Mouse (Mus musculus): Measurements from ENCODE around the gene Btbd9. TPM values are rescaled to one million over a fixed set of nuclear protein-coding genes. Genes with fewer than 3 reads are reported as not detected.

The Btbd9 gene
- polyA plus RNA-seq, 1 experiment from 2014 or later, result 164 TPM

- no peaks in the 10 kb centered on the region for H3K9me3 ChIP-seq (replicated peaks; ENCODE audit: control insufficient read depth, low read length, poor library complexity, severe bottlenecking)
- no peaks in the 10 kb centered on the region for H3K27me3 ChIP-seq (ENCODE audit: control insufficient read depth, insufficient read depth, low read depth, low read length)
- H3K36me3 ChIP-seq (ENCODE audit: control insufficient read depth, insufficient read depth, low read length), result no peaks in the 10 kb centered on the region
- ATAC-seq, result no peak
- H3K9ac ChIP-seq (ENCODE audit: low read depth, low read length), result no peak overlapping the region
- no peak overlapping the region for H3K4me3 ChIP-seq (ENCODE audit: low read depth, low read length)
- WGBS, result 56% methylated on average over 2 of the region's 2 CpGs
- H3K4me1 ChIP-seq (ENCODE audit: control insufficient read depth, insufficient read depth, low read length), result peaks cover 16% of the 10 kb centered on the region
- H3K4me2 ChIP-seq (ENCODE audit: low read length), result no peak overlapping the region
- no peak overlapping the region for H3K27ac ChIP-seq (ENCODE audit: low read length)
Measured at GRCm38 (mm10) chr17:30301338-30301737, 274.9 kb downstream of the Btbd9 start.

DNA sequence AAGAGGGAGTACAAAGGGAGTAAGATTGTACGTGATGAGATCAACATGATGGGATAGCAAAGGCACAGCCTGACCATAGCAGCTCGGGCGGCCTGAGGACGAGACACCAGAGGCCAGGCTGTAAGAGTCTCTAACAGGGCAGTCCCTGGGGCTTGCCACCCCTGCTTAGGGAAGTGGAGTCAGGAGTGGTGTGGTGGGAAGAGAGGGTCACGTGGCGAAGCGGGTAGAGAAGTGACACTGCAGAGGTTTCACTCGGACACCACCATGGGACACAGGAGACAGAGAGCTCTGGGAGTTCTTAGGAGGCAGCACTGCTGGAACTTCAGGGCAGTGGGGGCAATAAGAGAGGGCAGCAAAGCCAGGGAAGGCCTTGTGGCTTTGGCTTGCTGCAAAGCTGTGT, 278.9 kb downstream of the Btbd9 start:
- no peaks in the 10 kb centered on the region for H3K36me3 ChIP-seq (ENCODE audit: control insufficient read depth, insufficient read depth, low read length)

DNA sequence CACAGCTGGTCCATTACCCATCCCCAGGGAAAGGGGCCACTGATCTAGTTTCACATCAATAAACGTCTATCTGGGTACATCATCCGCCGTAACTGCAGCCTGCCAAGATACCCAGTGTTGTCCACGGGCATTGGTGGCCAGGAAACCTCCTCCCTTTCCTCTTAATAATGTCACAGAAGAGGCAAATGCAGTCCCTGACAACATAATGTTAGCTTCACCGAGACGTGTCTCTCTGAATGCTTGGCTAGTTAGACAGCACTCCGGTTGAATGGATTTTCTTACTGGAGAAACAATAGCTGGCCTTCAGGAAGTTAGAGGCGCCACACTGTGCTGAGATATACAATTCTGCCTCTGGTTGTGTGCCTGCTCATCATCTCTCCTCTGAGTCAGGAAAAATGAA, 280.2 kb downstream of the Btbd9 start:
- H3K9me3 ChIP-seq (replicated peaks; ENCODE audit: control insufficient read depth, low read length, poor library complexity, severe bottlenecking), result no peaks in the 10 kb centered on the region
- ATAC-seq, result no peak

More for the DNA sequence above, 278.9 kb downstream of the Btbd9 start:
- Histone ChIP-seq H3K4me3 (ENCODE audit: low read depth, low read length) (no peak overlapping the region), H3K9me3 (replicated peaks; ENCODE audit: control insufficient read depth, low read length, poor library complexity, severe bottlenecking) (no peaks in the 10 kb centered on the region), H3K27me3 (ENCODE audit: control insufficient read depth, insufficient read depth, low read depth, low read length) (no peaks in the 10 kb centered on the region), H3K4me2 (ENCODE audit: low read length) (no peak overlapping the region), H3K4me1 (ENCODE audit: control insufficient read depth, insufficient read depth, low read length) (peaks cover 12% of the 10 kb centered on the region), H3K27ac (ENCODE audit: low read length) (no peak overlapping the region), H3K9ac (ENCODE audit: low read depth, low read length) (no peak overlapping the region)
- ATAC-seq, result no peak
- 91% methylated on average over 8 of the region's 8 CpGs for WGBS

GRCm38 (mm10) chr17:30292666-30293065, 283.6 kb downstream of the Btbd9 start:
- Histone ChIP-seq H3K9ac (ENCODE audit: low read depth, low read length) (no peak overlapping the region), H3K4me1 (ENCODE audit: control insufficient read depth, insufficient read depth, low read length) (peaks cover 6% of the 10 kb centered on the region), H3K27ac (ENCODE audit: low read length) (no peak overlapping the region), H3K36me3 (ENCODE audit: control insufficient read depth, insufficient read depth, low read length) (no peaks in the 10 kb centered on the region), H3K27me3 (ENCODE audit: control insufficient read depth, insufficient read depth, low read depth, low read length) (no peaks in the 10 kb centered on the region), H3K4me3 (ENCODE audit: low read depth, low read length) (no peak overlapping the region), H3K9me3 (replicated peaks; ENCODE audit: control insufficient read depth, low read length, poor library complexity, severe bottlenecking) (no peaks in the 10 kb centered on the region), H3K4me2 (ENCODE audit: low read length) (no peak overlapping the region)
- ATAC-seq, result no peak
- WGBS, result 75% methylated on average over 6 of the region's 6 CpGs

More for the DNA sequence above, 280.2 kb downstream of the Btbd9 start:
- no peak overlapping the region for H3K4me2 ChIP-seq (ENCODE audit: low read length)
- H3K36me3 ChIP-seq (ENCODE audit: control insufficient read depth, insufficient read depth, low read length), result no peaks in the 10 kb centered on the region
- H3K4me3 ChIP-seq (ENCODE audit: low read depth, low read length), result no peak overlapping the region
- H3K27ac ChIP-seq (ENCODE audit: low read length), result no peak overlapping the region
- 23% methylated on average over 8 of the region's 8 CpGs for WGBS
- peaks cover 10% of the 10 kb centered on the region for H3K4me1 ChIP-seq (ENCODE audit: control insufficient read depth, insufficient read depth, low read length)
- no peak overlapping the region for H3K9ac ChIP-seq (ENCODE audit: low read depth, low read length)
- no peaks in the 10 kb centered on the region for H3K27me3 ChIP-seq (ENCODE audit: control insufficient read depth, insufficient read depth, low read depth, low read length)

GRCm38 (mm10) chr17:30285641-30286040, 290.6 kb downstream of the Btbd9 start:
- H3K27ac ChIP-seq (ENCODE audit: low read length), result 0 out of 2 replicates have a peak overlapping the region, but pooled peaks have one; percentile 17
- no peaks in the 10 kb centered on the region for H3K27me3 ChIP-seq (ENCODE audit: control insufficient read depth, insufficient read depth, low read depth, low read length)
- peaks cover 10% of the 10 kb centered on the region; the same call in 1 of the 2 replicates for H3K4me1 ChIP-seq (ENCODE audit: control insufficient read depth, insufficient read depth, low read length)
- no peak overlapping the region for H3K9ac ChIP-seq (ENCODE audit: low read depth, low read length)
- H3K4me2 ChIP-seq (ENCODE audit: low read length), result no peak overlapping the region
- no peak for ATAC-seq
- H3K4me3 ChIP-seq (ENCODE audit: low read depth, low read length), result no peak overlapping the region
- no peaks in the 10 kb centered on the region for H3K9me3 ChIP-seq (replicated peaks; ENCODE audit: control insufficient read depth, low read length, poor library complexity, severe bottlenecking)
- H3K36me3 ChIP-seq (ENCODE audit: control insufficient read depth, insufficient read depth, low read length), result no peaks in the 10 kb centered on the region
- 83% methylated on average over 2 of the region's 2 CpGs for WGBS

DNA sequence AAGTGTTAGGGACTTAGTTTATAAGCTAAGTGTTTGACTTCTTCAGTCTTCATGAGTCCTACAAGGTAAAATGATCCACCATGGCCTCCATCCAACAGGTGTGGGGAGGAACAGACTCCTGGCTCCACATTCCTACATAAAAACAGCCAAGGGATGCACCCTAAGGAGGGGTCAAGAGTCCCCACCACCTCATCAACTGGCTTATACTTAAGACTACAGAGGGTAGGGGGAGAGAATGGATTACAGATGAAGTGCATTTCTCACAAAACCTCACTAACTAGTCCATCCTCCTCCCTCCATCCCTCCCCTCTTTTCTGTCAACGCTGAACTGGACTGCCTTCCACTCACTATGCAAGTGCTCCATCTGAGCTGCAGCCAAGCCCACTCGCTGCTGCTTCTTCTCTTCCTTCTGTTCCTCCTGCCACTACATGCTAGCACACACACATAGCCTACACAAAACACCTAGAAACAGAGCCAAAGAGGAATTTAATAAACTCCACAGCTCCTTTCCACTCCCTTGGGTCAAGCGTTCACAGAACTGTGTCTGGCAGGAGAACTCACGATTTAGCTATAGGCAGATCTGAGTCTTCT, 292.7 kb downstream of the Btbd9 start:
- no peak for ATAC-seq
- Histone ChIP-seq H3K4me2 (ENCODE audit: low read length) (no peak overlapping the region), H3K4me3 (ENCODE audit: low read depth, low read length) (no peak overlapping the region), H3K27me3 (ENCODE audit: control insufficient read depth, insufficient read depth, low read depth, low read length) (no peaks in the 10 kb centered on the region), H3K9me3 (replicated peaks; ENCODE audit: control insufficient read depth, low read length, poor library complexity, severe bottlenecking) (no peaks in the 10 kb centered on the region), H3K36me3 (ENCODE audit: control insufficient read depth, insufficient read depth, low read length) (no peaks in the 10 kb centered on the region), H3K27ac (ENCODE audit: low read length) (no peak overlapping the region), H3K9ac (ENCODE audit: low read depth, low read length) (no peak overlapping the region), H3K4me1 (ENCODE audit: control insufficient read depth, insufficient read depth, low read length) (peaks cover 19% of the 10 kb centered on the region)
- WGBS, result 79% methylated on average over 4 of the region's 4 CpGs

DNA sequence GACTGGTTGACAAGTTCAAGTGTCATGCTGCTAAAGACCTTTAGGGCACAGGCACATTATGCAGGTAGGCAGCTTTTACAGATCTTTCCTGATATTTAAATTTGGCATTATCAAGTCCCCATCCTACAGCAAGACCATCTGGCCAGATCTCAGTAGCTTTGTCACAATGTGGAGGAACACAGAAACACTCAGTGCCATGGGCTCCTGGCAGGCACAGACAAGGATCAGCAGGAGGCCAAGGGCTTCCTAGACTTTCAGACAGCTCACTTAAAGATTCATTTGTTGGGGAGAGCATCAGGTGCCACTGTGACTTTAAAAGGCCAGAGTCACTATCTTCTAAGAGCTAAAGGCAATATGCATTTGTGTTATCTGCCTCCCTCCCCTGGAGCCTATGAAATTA, 293.3 kb downstream of the Btbd9 start:
- Histone ChIP-seq H3K27me3 (ENCODE audit: control insufficient read depth, insufficient read depth, low read depth, low read length) (no peaks in the 10 kb centered on the region), H3K9ac (ENCODE audit: low read depth, low read length) (no peak overlapping the region), H3K4me3 (ENCODE audit: low read depth, low read length) (no peak overlapping the region), H3K4me2 (ENCODE audit: low read length) (no peak overlapping the region), H3K36me3 (ENCODE audit: control insufficient read depth, insufficient read depth, low read length) (no peaks in the 10 kb centered on the region), H3K4me1 (ENCODE audit: control insufficient read depth, insufficient read depth, low read length) (peaks cover 20% of the 10 kb centered on the region), H3K27ac (ENCODE audit: low read length) (no peak overlapping the region), H3K9me3 (replicated peaks; ENCODE audit: control insufficient read depth, low read length, poor library complexity, severe bottlenecking) (no peaks in the 10 kb centered on the region)
- no peak for ATAC-seq

GRCm38 (mm10) chr17:30280323-30281118, 295.8 kb downstream of the Btbd9 start:
- Histone ChIP-seq H3K4me1 (ENCODE audit: control insufficient read depth, insufficient read depth, low read length) (peaks cover 17% of the 10 kb centered on the region), H3K9ac (ENCODE audit: low read depth, low read length) (no peak overlapping the region), H3K36me3 (ENCODE audit: control insufficient read depth, insufficient read depth, low read length) (no peaks in the 10 kb centered on the region), H3K4me2 (ENCODE audit: low read length) (no peak overlapping the region), H3K27ac (ENCODE audit: low read length) (peak overlapping the region; percentile 15; the same call in 1 of the 2 replicates), H3K9me3 (replicated peaks; ENCODE audit: control insufficient read depth, low read length, poor library complexity, severe bottlenecking) (no peaks in the 10 kb centered on the region), H3K27me3 (ENCODE audit: control insufficient read depth, insufficient read depth, low read depth, low read length) (no peaks in the 10 kb centered on the region), H3K4me3 (ENCODE audit: low read depth, low read length) (no peak overlapping the region)
- no peak for ATAC-seq
- 42% methylated on average over 7 of the region's 7 CpGs for WGBS

DNA sequence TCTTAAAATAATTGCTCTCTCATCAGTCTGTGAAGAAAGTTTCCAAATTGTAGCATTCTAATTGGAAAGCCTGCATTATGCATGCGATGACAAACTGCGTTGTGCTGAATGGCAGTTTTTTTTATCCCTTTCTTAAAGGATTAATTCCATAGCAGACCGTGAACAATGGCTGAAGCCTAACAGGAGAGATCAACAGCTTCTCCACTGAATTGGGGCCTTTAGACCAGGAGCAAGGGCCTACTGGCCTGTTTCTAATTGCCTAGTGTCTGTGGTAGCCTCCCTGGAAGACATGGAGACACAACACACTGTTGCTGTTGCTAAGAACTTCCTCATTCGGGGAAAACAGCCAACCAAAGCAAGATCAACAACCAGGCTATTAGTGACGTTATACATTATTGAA, 296.6 kb downstream of the Btbd9 start:
- no peaks in the 10 kb centered on the region for H3K27me3 ChIP-seq (ENCODE audit: control insufficient read depth, insufficient read depth, low read depth, low read length)
- H3K9me3 ChIP-seq (replicated peaks; ENCODE audit: control insufficient read depth, low read length, poor library complexity, severe bottlenecking), result no peaks in the 10 kb centered on the region
- H3K4me3 ChIP-seq (ENCODE audit: low read depth, low read length), result no peak overlapping the region
- peaks cover 10% of the 10 kb centered on the region for H3K4me1 ChIP-seq (ENCODE audit: control insufficient read depth, insufficient read depth, low read length)
- H3K36me3 ChIP-seq (ENCODE audit: control insufficient read depth, insufficient read depth, low read length), result no peaks in the 10 kb centered on the region
- 10% methylated on average over 5 of the region's 5 CpGs for WGBS
- H3K4me2 ChIP-seq (ENCODE audit: low read length), result no peak overlapping the region
- ATAC-seq, result no peak
- H3K27ac ChIP-seq (ENCODE audit: low read length), result no peak overlapping the region
- H3K9ac ChIP-seq (ENCODE audit: low read depth, low read length), result no peak overlapping the region
